31 mouse cellular contexts compared by ENCODE assay signal in genomic region chr4:142929245-142929644, GRCm38 (mm10).
"Had no signal": no experiment of that assay in that cellular context is flagged by ENCODE, and none has a peak within 500 bp of the region (broad histone marks: within the 10 kb centered on the region; RNA-seq: fewer than 3 reads in every experiment).

No protein-coding gene starts in this region.

- H3K9ac ChIP-seq: limb, embryonic 12.5 days; limb, embryonic 13.5 days; limb, embryonic 15.5 days; liver, embryonic 12.5 days; liver, embryonic 13.5 days; liver, embryonic 14.5 days; liver, embryonic 15.5 days; liver, postnatal 0 days; lung, embryonic 14.5 days; lung, embryonic 15.5 days; midbrain, embryonic 12.5 days; midbrain, embryonic 13.5 days; midbrain, embryonic 15.5 days; neural tube, embryonic 12.5 days had no signal

- H3K36me3 ChIP-seq: limb, embryonic 10.5 days; limb, embryonic 12.5 days; limb, embryonic 13.5 days; limb, embryonic 15.5 days; liver, embryonic 12.5 days; liver, embryonic 13.5 days; liver, embryonic 15.5 days; lung, embryonic 15.5 days; midbrain, embryonic 10.5 days; midbrain, embryonic 12.5 days; midbrain, embryonic 13.5 days; midbrain, embryonic 15.5 days; neural tube, embryonic 12.5 days had no signal

- H3K4me2 ChIP-seq: limb, embryonic 12.5 days; limb, embryonic 13.5 days; limb, embryonic 15.5 days; liver, embryonic 11.5 days; liver, embryonic 12.5 days; liver, embryonic 13.5 days; liver, embryonic 15.5 days; lung, embryonic 14.5 days; lung, embryonic 15.5 days; midbrain, embryonic 12.5 days; midbrain, embryonic 13.5 days; midbrain, embryonic 15.5 days; neural tube, embryonic 12.5 days had no signal

- DNase-seq: left cerebral cortex, postnatal 4 days; liver; liver, embryonic 13.5 days; liver, postnatal 0 days; lung, adult 18-20 months; lung, adult 2 months; lung, embryonic 14.5 days; lung, postnatal 10 days; lung, postnatal 14 days; lung, postnatal 36 days; lung, postnatal 4 days; midbrain, embryonic 14.5 days had no signal

- H3K4me3 ChIP-seq: left cerebral cortex, adult 2 months; limb, embryonic 10.5 days; limb, embryonic 12.5 days; limb, embryonic 13.5 days; limb, embryonic 15.5 days; liver, embryonic 12.5 days; liver, embryonic 13.5 days; liver, embryonic 15.5 days; lung, embryonic 15.5 days; midbrain, embryonic 10.5 days; midbrain, embryonic 12.5 days; midbrain, embryonic 13.5 days; midbrain, embryonic 15.5 days; myocyte; neural tube, embryonic 12.5 days had no signal

- H3K27ac ChIP-seq: left cerebral cortex, adult 2 months; limb, embryonic 10.5 days; limb, embryonic 12.5 days; limb, embryonic 13.5 days; limb, embryonic 15.5 days; liver, embryonic 12.5 days; liver, embryonic 13.5 days; liver, embryonic 14.5 days; liver, embryonic 15.5 days; lung, embryonic 15.5 days; macrophage; midbrain, embryonic 10.5 days; midbrain, embryonic 12.5 days; midbrain, embryonic 13.5 days; midbrain, embryonic 15.5 days; neural tube, embryonic 12.5 days had no signal

- H3K4me1 ChIP-seq: limb, embryonic 10.5 days; limb, embryonic 12.5 days; limb, embryonic 13.5 days; limb, embryonic 15.5 days; liver, embryonic 12.5 days; liver, embryonic 13.5 days; liver, embryonic 15.5 days; lung, embryonic 15.5 days; midbrain, embryonic 12.5 days; midbrain, embryonic 13.5 days; midbrain, embryonic 15.5 days; neural tube, embryonic 12.5 days had no signal

- ATAC-seq: liver, embryonic 12.5 days; liver, postnatal 0 days; lung, postnatal 0 days; midbrain, embryonic 13.5 days; midbrain, embryonic 15.5 days; midbrain, embryonic 16.5 days had no signal

- H3K9me3 ChIP-seq: limb, embryonic 10.5 days; limb, embryonic 12.5 days; limb, embryonic 13.5 days; limb, embryonic 15.5 days; liver, embryonic 15.5 days; lung, embryonic 15.5 days; midbrain, embryonic 10.5 days; midbrain, embryonic 12.5 days; midbrain, embryonic 13.5 days; midbrain, embryonic 15.5 days; neural tube, embryonic 12.5 days had no signal

- H3K27me3 ChIP-seq: limb, embryonic 12.5 days; limb, embryonic 13.5 days; limb, embryonic 15.5 days; liver, embryonic 12.5 days; liver, embryonic 13.5 days; liver, embryonic 15.5 days; lung, embryonic 15.5 days; midbrain, embryonic 12.5 days; midbrain, embryonic 13.5 days; midbrain, embryonic 15.5 days; neural tube, embryonic 12.5 days had no signal
